Mouse (Mus musculus) cerebellum, adult 2 months (tissue): ENCODE data around the gene Clasrp. TPM values are rescaled to one million over a fixed set of nuclear protein-coding genes. Genes with fewer than 3 reads are reported as not detected.

ENCODE experiments used
- DNase-seq, 2 experiments: peaks; one replicate each; pipeline ENCODE4 v3.0.0; 2021
- H3K27ac ChIP-seq: fragments of 200-500 bp; 2 replicates; pipeline ENCODE4 v1.5.1; 2012; ENCODE audit warnings: low read length, control low read depth, inconsistent platforms; ENCODE audit not compliant: insufficient read depth
- H3K27me3 ChIP-seq: fragments of 200-500 bp; 2 replicates; pipeline ENCODE4 v1.6.1; 2012; ENCODE audit warnings: inconsistent platforms, mild to moderate bottlenecking, low read length, moderate library complexity; ENCODE audit not compliant: control insufficient read depth, insufficient read depth
- H3K4me1 ChIP-seq: fragments of 200-500 bp; 2 replicates; pipeline ENCODE4 v1.6.1; 2011; ENCODE audit warnings: low read length; ENCODE audit not compliant: control insufficient read depth, insufficient read depth
- H3K4me3 ChIP-seq: fragments of 200-500 bp; replicated peaks from 2 replicates; pipeline ENCODE3; 2011; ENCODE audit warnings: mild to moderate bottlenecking, low read depth, low read length, control low read depth; ENCODE audit not compliant: insufficient read depth
- CTCF ChIP-seq: fragments of 200-500 bp; IDR thresholded peaks from 2 replicates; pipeline ENCODE4 v1.5.1; 2011; ENCODE audit warnings: low read depth, mild to moderate bottlenecking, control low read depth, low read length, moderate library complexity, borderline replicate concordance; ENCODE audit not compliant: insufficient read depth
- POLR2A ChIP-seq: fragments of 200-500 bp; IDR thresholded peaks from 2 replicates; pipeline ENCODE4 v1.6.1; 2011; ENCODE audit warnings: low read length, control low read depth, borderline replicate concordance; ENCODE audit not compliant: insufficient read depth
- WGBS: fragments of 180-500 bp; shearing (Covaris S2); methylation state at CpG from one replicate; pipeline ENCODE4 v1.1.7; 2018; 5-methylcytosine and 5-hydroxymethylcytosine counted together
- polyA plus RNA-seq: library from polyadenylated mRNA; depleted of rRNA; stranded (reverse); fragments of >200 nt; gene quantifications from 2 replicates; pipeline ENCODE4 v1.2.3, GENCODE M21; 2012

Gene Clasrp
- polyA plus RNA-seq, 1 experiment, result 151 TPM

GRCm38 (mm10) chr7:19567426-19567825 lies 36.9 kb downstream of the Clasrp start:
- Histone ChIP-seq H3K27me3 (no peaks in the 10 kb centered on the region), H3K27ac (no peak overlapping the region), H3K4me3 (no peak overlapping the region), H3K4me1 (no peaks in the 10 kb centered on the region; the same call in 1 of the 2 replicates)
- 73% methylated on average over 8 of the region's 8 CpGs for WGBS
- TF ChIP-seq POLR2A, result no peak
- no peak for TF ChIP-seq CTCF
- DNase-seq, result no peak

GRCm38 (mm10) chr7:19565803-19566202 lies 38.5 kb downstream of the Clasrp start:
- Histone ChIP-seq H3K4me1 (no peaks in the 10 kb centered on the region), H3K4me3 (no peak overlapping the region), H3K27me3 (no peaks in the 10 kb centered on the region), H3K27ac (no peak overlapping the region)
- DNase-seq, result no peak
- 95% methylated on average over 2 of the region's 2 CpGs for WGBS
- TF ChIP-seq POLR2A, result no peak
- no peak for TF ChIP-seq CTCF

DNA sequence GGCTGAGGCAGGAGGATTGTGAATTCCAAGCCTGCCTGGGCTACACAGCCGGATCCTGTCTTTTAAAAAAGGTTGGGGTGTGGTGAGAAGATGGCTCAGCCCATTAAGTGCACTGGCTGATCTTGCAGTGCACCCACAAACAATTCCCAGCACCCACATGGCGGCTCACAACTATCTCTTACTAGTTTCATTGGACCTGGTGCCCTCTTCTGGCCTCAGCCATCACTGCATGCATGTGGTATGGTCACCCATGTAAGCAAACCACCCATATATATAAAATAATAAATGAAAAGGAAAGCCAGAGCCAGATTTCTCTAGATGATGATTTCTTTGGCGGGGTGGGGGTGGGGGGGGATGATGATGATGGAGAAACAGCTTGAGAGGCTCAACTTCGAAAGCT lies 39.8 kb downstream of the Clasrp start:
- no peak overlapping the region for H3K4me3 ChIP-seq
- peaks cover 3% of the 10 kb centered on the region for H3K4me1 ChIP-seq
- TF ChIP-seq POLR2A (no peak), CTCF (no peak; the same call in 1 of the 2 replicates)
- 93% methylated on average over 4 of the region's 4 CpGs for WGBS
- no peaks in the 10 kb centered on the region for H3K27me3 ChIP-seq
- no peak overlapping the region for H3K27ac ChIP-seq
- no peak for DNase-seq

GRCm38 (mm10) chr7:19563884-19564283 lies 40.4 kb downstream of the Clasrp start:
- TF ChIP-seq CTCF (no peak), POLR2A (no peak)
- no peak overlapping the region for H3K27ac ChIP-seq

GRCm38 (mm10) chr7:19562643-19563410 lies 41.5 kb downstream of the Clasrp start, which contains the start of gene Ppp1r37:
Gene Ppp1r37 (minus strand): TSS chr7:19563076.
- H3K27me3 ChIP-seq, result no peaks in the 10 kb centered on the region
- H3K4me3 ChIP-seq, result peak within 1 kb of the TSS; percentile 91
- TF ChIP-seq POLR2A (0 out of 2 replicates have a peak, but pooled peaks have one; percentile 19), CTCF (no peak)
- peaks cover 19% of the 10 kb centered on the region for H3K4me1 ChIP-seq
- peak within 1 kb of the TSS; percentile 97 for H3K27ac ChIP-seq
- under 1% methylated on average over 19 of the region's 19 CpGs for WGBS
- no peak for DNase-seq

More at GRCm38 (mm10) chr7:19563884-19564283, 40.4 kb downstream of the Clasrp start:
- H3K4me1 ChIP-seq, result peaks cover 8% of the 10 kb centered on the region
- 89% methylated on average over 3 of the region's 3 CpGs for WGBS
- DNase-seq, result no peak
- H3K27me3 ChIP-seq, result no peaks in the 10 kb centered on the region
- no peak overlapping the region for H3K4me3 ChIP-seq

DNA sequence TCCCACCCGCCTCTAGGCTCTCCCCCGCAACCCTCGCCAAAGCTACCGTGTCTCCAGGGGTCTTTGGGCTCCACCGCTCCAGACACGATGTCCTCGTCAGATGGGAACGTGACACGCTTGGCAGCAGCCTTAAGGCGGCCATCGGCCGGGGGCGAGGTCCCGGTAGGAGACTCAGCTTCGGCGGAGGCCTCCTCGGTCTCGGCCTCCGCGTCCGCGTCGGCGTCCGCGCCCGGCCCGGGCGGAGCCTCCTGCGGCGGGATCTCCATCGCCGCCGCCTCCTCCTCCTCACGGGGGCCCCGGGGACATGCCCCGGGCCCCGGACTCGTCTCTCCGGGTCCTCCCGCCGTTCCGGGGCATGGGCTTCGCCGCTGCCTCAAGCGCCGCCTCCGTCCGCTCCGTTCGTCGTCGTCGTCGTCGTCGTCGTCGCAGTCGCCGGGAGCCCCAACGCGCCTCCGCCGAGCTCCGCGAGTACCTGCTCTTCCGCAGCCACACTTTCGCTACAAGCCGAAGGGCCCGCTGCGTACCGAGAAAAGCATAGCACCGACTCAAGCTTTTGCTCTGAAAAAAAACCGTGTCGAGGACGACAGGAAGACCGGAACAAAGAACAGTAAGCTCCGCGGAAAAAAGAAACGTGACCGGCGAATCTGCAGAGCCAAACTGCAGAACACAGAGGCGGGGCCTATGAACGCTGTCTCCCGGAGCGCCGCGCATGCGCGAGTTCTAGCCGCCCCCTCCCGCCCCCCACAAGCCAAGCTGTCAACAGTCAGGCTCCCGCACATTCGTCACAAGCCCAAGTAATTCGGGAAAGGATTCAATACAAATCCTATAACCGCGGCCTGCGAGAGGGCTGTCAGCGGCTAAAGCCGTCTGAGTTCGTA lies 42.3 kb downstream of the Clasrp start:
- Histone ChIP-seq H3K27ac (peak overlapping the region; percentile 97), H3K4me1 (peaks cover 27% of the 10 kb centered on the region), H3K27me3 (no peaks in the 10 kb centered on the region), H3K4me3 (peak overlapping the region; percentile 91)
- WGBS, result under 1% methylated on average over 100 of the region's 102 CpGs
- peak; percentile 89 to 94 for DNase-seq
- no peak for TF ChIP-seq CTCF
- TF ChIP-seq POLR2A, result peak; percentile 30; the same call in 1 of the 2 replicates

DNA sequence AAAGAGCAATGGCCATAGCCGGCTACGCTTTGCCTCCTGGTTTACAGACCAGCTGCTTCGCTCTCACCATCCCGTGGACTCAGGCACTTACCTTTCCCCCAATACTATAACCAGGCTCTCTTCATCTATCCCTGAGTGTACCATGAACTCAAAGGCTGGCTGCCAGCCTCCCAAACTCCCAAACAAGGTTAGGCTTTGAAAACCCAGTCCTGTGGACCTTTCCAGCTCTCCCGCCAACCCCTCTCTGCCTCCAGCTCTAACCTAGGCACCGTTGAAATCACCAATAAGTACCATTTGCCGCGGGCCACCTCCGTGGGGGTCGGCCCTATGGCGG lies 42.9 kb downstream of the Clasrp start:
- Histone ChIP-seq H3K27ac (peak overlapping the region; percentile 97), H3K4me1 (peaks cover 33% of the 10 kb centered on the region), H3K27me3 (no peaks in the 10 kb centered on the region), H3K4me3 (peak overlapping the region; percentile 91)
- no peak for DNase-seq
- WGBS, result 1% methylated on average over 11 of the region's 11 CpGs
- TF ChIP-seq POLR2A, result no peak
- no peak for TF ChIP-seq CTCF
